In genomic region chr15:80088637-80089036, GRCm38 (mm10) we compare ENCODE assay signal across 8 mouse cellular contexts. TPM values are rescaled to one million over a fixed set of nuclear protein-coding genes. Genes with fewer than 3 reads are reported as not detected.
DNase-seq lines count a peak whose midpoint lies in the region; ATAC-seq and TF ChIP-seq lines count a peak whose summit lies in the region.

No protein-coding gene starts in this region.

- no peaks in the 10 kb centered on the region for H3K36me3 ChIP-seq in kidney, postnatal 0 days (ENCODE audit: insufficient read depth, low read length)
- H3K36me3 ChIP-seq in liver, embryonic 11.5 days (ENCODE audit: control insufficient read depth, insufficient read depth, low read length) = no peaks in the 10 kb centered on the region

- H3K9me3 ChIP-seq in kidney, postnatal 0 days (replicated peaks; ENCODE audit: low read length) = no peaks in the 10 kb centered on the region
- peaks cover 4% of the 10 kb centered on the region for H3K9me3 ChIP-seq in liver, embryonic 11.5 days (ENCODE audit: control insufficient read depth, low read length)

- no peak overlapping the region for H3K4me3 ChIP-seq in kidney, postnatal 0 days (replicated peaks; ENCODE audit: low read depth, low read length)
- H3K4me3 ChIP-seq in liver, embryonic 11.5 days (ENCODE audit: low read depth, low read length) = no peak overlapping the region

- no peak overlapping the region for H3K27ac ChIP-seq in kidney, postnatal 0 days
- H3K27ac ChIP-seq in liver, embryonic 11.5 days (ENCODE audit: low read depth, low read length) = 0 out of 2 replicates have a peak overlapping the region, but pooled peaks have one; percentile 50

- TF ChIP-seq CTCF in kidney, postnatal 0 days (IDR thresholded peaks at IDR 0.05; ENCODE audit: low read depth) = peak; percentile 91

- H3K9ac ChIP-seq in kidney, postnatal 0 days (ENCODE audit: low read depth, low read length) = no peak overlapping the region
- H3K9ac ChIP-seq in liver, embryonic 11.5 days (ENCODE audit: low read depth, low read length) = no peak overlapping the region

- peaks cover 8% of the 10 kb centered on the region; the same call in 1 of the 2 replicates for H3K4me1 ChIP-seq in kidney, postnatal 0 days (replicated peaks; ENCODE audit: insufficient read depth, low read length)
- H3K4me1 ChIP-seq in liver, embryonic 11.5 days (replicated peaks; ENCODE audit: control insufficient read depth, insufficient read depth, low read length) = peaks cover 13% of the 10 kb centered on the region

- DNase-seq in 3134 (ENCODE audit: extremely low read depth, insufficient read length, low spot score) = peak; percentile 57
- peak; percentile 97 for DNase-seq in ES-CJ7 (ENCODE audit: low read depth, low spot score)
- DNase-seq in cerebellum, adult 11-12 months = peak; percentile 91
- peak; percentile 92 to 98 for DNase-seq in frontal cortex, adult 2 months (ENCODE audit: extremely low spot score in 1 of 2, low spot score in 1 of 2)
- DNase-seq in kidney, postnatal 0 days (ENCODE audit: low spot score) = peak; percentile 95
- peak; percentile 76 for DNase-seq in liver, embryonic 11.5 days (ENCODE audit: low spot score)
- peak; percentile 85 for DNase-seq in ovary, postnatal 14 days (ENCODE audit: low spot score)
- peak; percentile 89 to 92 for DNase-seq in thymus, postnatal 10 days (ENCODE audit: low spot score in 2 of 2)

- ATAC-seq in kidney, postnatal 0 days (replicated peaks; ENCODE audit: low FRiP score, low read depth) = no peak
- no peak for ATAC-seq in liver, embryonic 11.5 days (replicated peaks; ENCODE audit: low FRiP score)

- 34% methylated on average over 4 of the region's 4 CpGs for WGBS in kidney, postnatal 0 days
- 27% methylated on average over 4 of the region's 4 CpGs for WGBS in liver, embryonic 11.5 days

- no peak overlapping the region for H3K4me2 ChIP-seq in kidney, postnatal 0 days (ENCODE audit: low read length)
- no peak overlapping the region for H3K4me2 ChIP-seq in liver, embryonic 11.5 days

- H3K27me3 ChIP-seq in kidney, postnatal 0 days (ENCODE audit: insufficient read depth, low read length) = peaks cover 9% of the 10 kb centered on the region
- H3K27me3 ChIP-seq in liver, embryonic 11.5 days (replicated peaks; ENCODE audit: control insufficient read depth, insufficient read depth, low read length) = peaks cover 18% of the 10 kb centered on the region

RNA-seq across cellular contexts. Expression of gene Syngr1, which starts 2.5 kb away (rescaled TPM):
- polyA plus RNA-seq in frontal cortex, adult 2 months (2012; rRNA removed) = 288 and 302 TPM in 2 replicates
- polyA plus RNA-seq in kidney, postnatal 0 days (2015; fragmentation: Nextera tagmentation; extraction: Ambion mirVana) = 21.8 and 24.1 TPM in 2 replicates
- polyA plus RNA-seq in liver, embryonic 11.5 days (2014; fragmentation: Nextera tagmentation; extraction: Ambion mirVana) = 32.2 and 38.6 TPM in 2 replicates

RNA-seq across cellular contexts. Expression of gene Rpl3, which starts 3.0 kb away (rescaled TPM):
- polyA plus RNA-seq in frontal cortex, adult 2 months (2012; rRNA removed) = 629 and 778 TPM in 2 replicates
- polyA plus RNA-seq in kidney, postnatal 0 days (2015; fragmentation: Nextera tagmentation; extraction: Ambion mirVana) = 970 and 975 TPM in 2 replicates
- polyA plus RNA-seq in liver, embryonic 11.5 days (2014; fragmentation: Nextera tagmentation; extraction: Ambion mirVana) = 1,449 and 1,469 TPM in 2 replicates

RNA-seq across cellular contexts. Expression of gene Tab1, which starts 44.3 kb away (rescaled TPM):
- 37.9 and 41.4 TPM in 2 replicates for polyA plus RNA-seq in frontal cortex, adult 2 months (2012; rRNA removed)
- polyA plus RNA-seq in kidney, postnatal 0 days (2015; fragmentation: Nextera tagmentation; extraction: Ambion mirVana) = 27.7 and 31.8 TPM in 2 replicates
- 25.9 and 28.7 TPM in 2 replicates for polyA plus RNA-seq in liver, embryonic 11.5 days (2014; fragmentation: Nextera tagmentation; extraction: Ambion mirVana)
